Mouse (Mus musculus) liver, embryonic 14.5 days (tissue): ENCODE data around the gene Elavl2. TPM values are rescaled to one million over a fixed set of nuclear protein-coding genes. Genes with fewer than 3 reads are reported as not detected.

ENCODE experiments used
- ATAC-seq: fragments of 200-750 bp; cut with Nextera tagmentation; 2 replicates; pipeline ENCODE4 v1.8.0; 2017; ENCODE audit warnings: moderate number of reproducible peaks, mild to moderate bottlenecking, moderate library complexity; ENCODE audit not compliant: insufficient read depth
- DNase-seq, 3 experiments: peaks; one replicate each; pipeline ENCODE4 v3.0.0-alpha.2; 2012 to 2013; ENCODE audit warnings: low read depth in 3 of 3, low spot score in 3 of 3
- H3K27ac ChIP-seq: fragments of 300-500 bp; sonication (generic); 2 replicates; pipeline ENCODE4 v1.5.1; 2014; ENCODE audit warnings: moderate library complexity, mild to moderate bottlenecking, control low read depth, inconsistent platforms
- H3K27me3 ChIP-seq: fragments of 300-500 bp; sonication (generic); 2 replicates; pipeline ENCODE4 v1.6.1; 2014; ENCODE audit warnings: mild to moderate bottlenecking, low read length, moderate library complexity; ENCODE audit not compliant: control insufficient read depth, insufficient read depth
- H3K36me3 ChIP-seq: fragments of 300-500 bp; sonication (generic); replicated peaks from 2 replicates; pipeline ENCODE4 v1.6.1; 2014; ENCODE audit warnings: low read depth; ENCODE audit not compliant: control insufficient read depth, insufficient read depth
- H3K4me1 ChIP-seq, 2 experiments: fragments of 200-500 bp in 1 of 2; fragments of 300-500 bp in 1 of 2; sonication (generic) in 1 of 2; replicated peaks; 2 replicates each; pipeline ENCODE4 v1.6.1; 2012 to 2014; ENCODE audit warnings: antibody characterized with exemption in 1 of 2, inconsistent platforms in 1 of 2, low read length in 1 of 2; ENCODE audit not compliant: control insufficient read depth in 2 of 2, insufficient read depth in 2 of 2
- H3K4me2 ChIP-seq: fragments of 300-500 bp; sonication (generic); 2 replicates; pipeline ENCODE4 v1.6.1; 2014; ENCODE audit warnings: low read depth, mild to moderate bottlenecking, control low read depth, moderate library complexity
- H3K4me3 ChIP-seq, 2 experiments: fragments of 200-500 bp in 1 of 2; fragments of 300-500 bp in 1 of 2; sonication (generic) in 1 of 2; 2 replicates each; pipeline ENCODE4 v1.5.1; 2012 to 2014; ENCODE audit warnings: low read depth in 2 of 2, low read length in 2 of 2, mild to moderate bottlenecking in 2 of 2, control low read depth in 1 of 2, inconsistent platforms in 1 of 2, moderate library complexity in 1 of 2; ENCODE audit not compliant: insufficient read depth in 1 of 2
- H3K9ac ChIP-seq: fragments of 300-500 bp; sonication (generic); replicated peaks from 2 replicates; pipeline ENCODE4 v1.6.1; 2014; ENCODE audit warnings: mild to moderate bottlenecking, control low read depth, moderate library complexity
- H3K9me3 ChIP-seq: fragments of 300-500 bp; sonication (generic); 2 replicates; pipeline ENCODE4 v1.6.1; 2016; ENCODE audit warnings: low read length, mixed read lengths; ENCODE audit not compliant: control insufficient read depth
- CTCF ChIP-seq: IDR thresholded peaks from 2 replicates; pipeline ENCODE4 v1.5.1; 2016; ENCODE audit warnings: antibody characterized with exemption, low read depth, control low read depth
- EP300 ChIP-seq: IDR thresholded peaks from 2 replicates; pipeline ENCODE4 v1.6.1; 2016; ENCODE audit warnings: antibody characterized with exemption, low read depth
- WGBS: fragments of 180-500 bp; shearing (Covaris S2); extraction: QIAGEN DNeasy Blood & Tissue Kit; methylation state at CpG from one replicate; pipeline ENCODE4 v1.1.7; 2014; ENCODE audit not compliant: insufficient replicate concordance; 5-methylcytosine and 5-hydroxymethylcytosine counted together
- polyA plus RNA-seq, 2 experiments: library from polyadenylated mRNA; depleted of rRNA in 1 of 2; stranded (reverse) in 1 of 2; unstranded in 1 of 2; fragments of >200 nt; fragmentation: Nextera tagmentation in 1 of 2; extraction: Ambion mirVana in 1 of 2; gene quantifications; 2 replicates each; pipeline versions ENCODE4 v1.2.1 to v1.2.3; 2012 to 2014

Elavl2 gene
- polyA plus RNA-seq, 2 experiments, result 0.03 to 0.32 TPM

GRCm38 (mm10) chr4:91349579-91349978 lies 51.0 kb downstream of the Elavl2 start:
- Histone ChIP-seq H3K9me3 (no peaks in the 10 kb centered on the region), H3K4me2 (no peak overlapping the region), H3K4me1 (no peaks in the 10 kb centered on the region), H3K36me3 (no peaks in the 10 kb centered on the region), H3K27me3 (no peaks in the 10 kb centered on the region), H3K27ac (no peak overlapping the region), H3K4me3 (no peak overlapping the region), H3K9ac (no peak overlapping the region)
- ATAC-seq (no peak), DNase-seq (no peak)
- no peak for TF ChIP-seq EP300
- no peak for TF ChIP-seq CTCF
- 68% methylated on average over 5 of the region's 5 CpGs for WGBS

- no peak overlapping the region for H3K27ac ChIP-seq
- no peak overlapping the region for H3K4me2 ChIP-seq
- H3K9ac ChIP-seq, result no peak overlapping the region
- DNase-seq (no peak), ATAC-seq (no peak)
- H3K9me3 ChIP-seq, result no peaks in the 10 kb centered on the region
- H3K36me3 ChIP-seq, result no peaks in the 10 kb centered on the region
- no peaks in the 10 kb centered on the region for H3K27me3 ChIP-seq
- no peak for TF ChIP-seq CTCF
- no peak for TF ChIP-seq EP300
- 69% methylated on average over 4 of the region's 4 CpGs for WGBS
- H3K4me1 ChIP-seq, result no peaks in the 10 kb centered on the region
- no peak overlapping the region for H3K4me3 ChIP-seq
Measured at GRCm38 (mm10) chr4:91334177-91334576, 66.4 kb downstream of the Elavl2 start.

DNA sequence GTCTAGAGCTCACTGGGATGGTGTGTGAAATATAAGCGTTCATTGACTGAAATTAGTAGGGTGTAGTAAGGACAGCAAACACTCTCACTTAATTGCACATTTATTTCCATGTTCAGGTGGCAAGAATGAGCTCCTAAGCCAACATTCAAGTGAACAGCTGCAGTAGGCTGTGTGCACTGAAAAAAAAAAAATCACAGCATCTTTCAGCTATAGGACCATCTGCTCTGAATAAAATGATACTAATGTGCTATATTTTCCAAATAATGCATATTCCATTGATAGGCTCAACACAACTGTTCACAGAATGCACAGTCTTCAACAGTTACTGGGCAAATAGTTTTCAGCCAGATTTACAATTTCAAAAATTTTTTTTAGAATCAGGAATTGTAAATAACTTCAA lies 89.8 kb downstream of the Elavl2 start:
- no peaks in the 10 kb centered on the region for H3K9me3 ChIP-seq
- TF ChIP-seq CTCF (no peak), EP300 (no peak)
- H3K27me3 ChIP-seq, result no peaks in the 10 kb centered on the region
- ATAC-seq, result no peak
- no peak overlapping the region for H3K4me3 ChIP-seq
- H3K27ac ChIP-seq, result no peak overlapping the region
- no peaks in the 10 kb centered on the region for H3K36me3 ChIP-seq
- DNase-seq, result no peak
- WGBS, result 60% methylated on average over 1 of the region's 1 CpGs
- H3K9ac ChIP-seq, result no peak overlapping the region
- H3K4me1 ChIP-seq, result no peaks in the 10 kb centered on the region
- H3K4me2 ChIP-seq, result no peak overlapping the region

DNA sequence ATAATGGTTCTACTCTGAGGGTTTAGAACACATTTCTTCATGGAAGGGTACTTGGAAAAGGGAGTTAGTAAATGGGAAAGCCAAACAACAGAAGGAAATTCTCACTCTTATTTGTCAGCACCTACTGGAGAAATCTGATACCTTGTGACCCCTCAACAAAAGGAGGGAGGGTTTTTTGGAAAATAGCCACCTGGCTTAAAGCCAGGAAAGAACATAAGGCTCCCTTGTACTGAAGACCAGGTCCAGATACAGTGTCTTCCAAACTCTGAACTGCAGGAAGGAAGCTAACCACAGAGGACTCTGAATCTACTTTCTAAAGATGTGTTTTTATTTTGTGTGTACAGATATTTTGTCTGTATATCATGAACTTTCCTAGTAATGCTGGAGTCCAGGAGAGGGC lies 102.9 kb downstream of the Elavl2 start:
- no peak overlapping the region for H3K4me3 ChIP-seq
- H3K27ac ChIP-seq, result no peak overlapping the region
- H3K27me3 ChIP-seq, result no peaks in the 10 kb centered on the region
- no peaks in the 10 kb centered on the region for H3K9me3 ChIP-seq
- TF ChIP-seq CTCF (no peak), EP300 (no peak)
- H3K9ac ChIP-seq, result no peak overlapping the region
- no peak overlapping the region for H3K4me2 ChIP-seq
- DNase-seq (no peak), ATAC-seq (no peak)
- H3K36me3 ChIP-seq, result no peaks in the 10 kb centered on the region
- no peaks in the 10 kb centered on the region for H3K4me1 ChIP-seq

DNA sequence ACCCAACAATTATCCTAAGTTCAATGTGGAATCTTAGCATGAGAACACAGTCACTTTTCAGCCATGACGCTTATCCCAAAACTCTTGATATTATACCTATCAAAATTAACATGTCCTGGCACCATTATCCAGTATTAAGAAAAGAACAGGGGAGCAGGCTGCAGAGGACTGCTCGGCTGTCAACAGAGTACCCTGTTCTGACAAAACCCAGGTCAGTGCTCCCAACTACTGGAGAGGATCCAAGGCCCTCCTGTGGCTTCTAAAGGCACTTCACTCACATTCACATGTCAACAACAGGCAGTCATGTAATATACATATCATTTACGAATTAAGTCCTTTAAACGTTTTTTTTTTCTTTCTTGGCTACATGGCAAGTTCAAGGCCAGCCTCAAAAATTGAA lies 105.3 kb downstream of the Elavl2 start:
- H3K4me3 ChIP-seq, result no peak overlapping the region
- no peak overlapping the region for H3K4me2 ChIP-seq
- no peak for TF ChIP-seq EP300
- TF ChIP-seq CTCF, result no peak
- WGBS, result 51% methylated on average over 4 of the region's 4 CpGs
- H3K27me3 ChIP-seq, result no peaks in the 10 kb centered on the region
- no peaks in the 10 kb centered on the region for H3K4me1 ChIP-seq
- H3K36me3 ChIP-seq, result no peaks in the 10 kb centered on the region
- no peaks in the 10 kb centered on the region for H3K9me3 ChIP-seq
- DNase-seq, result no peak
- H3K27ac ChIP-seq, result no peak overlapping the region
- H3K9ac ChIP-seq, result no peak overlapping the region
- no peak for ATAC-seq

- no peaks in the 10 kb centered on the region for H3K9me3 ChIP-seq
- DNase-seq (no peak), ATAC-seq (no peak)
- H3K27ac ChIP-seq, result no peak overlapping the region
- H3K4me3 ChIP-seq, result no peak overlapping the region
- no peaks in the 10 kb centered on the region for H3K36me3 ChIP-seq
- TF ChIP-seq EP300, result no peak
- no peak for TF ChIP-seq CTCF
- H3K4me2 ChIP-seq, result no peak overlapping the region
- H3K9ac ChIP-seq, result no peak overlapping the region
- no peaks in the 10 kb centered on the region for H3K27me3 ChIP-seq
- 69% methylated on average over 1 of the region's 1 CpGs for WGBS
- no peaks in the 10 kb centered on the region for H3K4me1 ChIP-seq
Measured at GRCm38 (mm10) chr4:91291526-91291925, 109.1 kb downstream of the Elavl2 start.
